Mouse (Mus musculus) heart, postnatal 0 days (tissue): ENCODE results near the gene Kif21a.

ENCODE experiments used
- CTCF ChIP-seq: IDR thresholded peaks from 2 replicates; pipeline ENCODE4 v1.5.1; 2016; ENCODE audit warnings: antibody characterized with exemption, control low read depth, low read depth
- EP300 ChIP-seq: IDR thresholded peaks from 2 replicates; pipeline ENCODE4 v1.6.1; 2016; ENCODE audit warnings: antibody characterized with exemption, low read depth

- TF ChIP-seq CTCF = no peak
- no peak for TF ChIP-seq EP300
Observed at GRCm38 (mm10) chr15:91028494-91028893, 21.3 kb downstream of the Kif21a start.
